Mouse (Mus musculus): ENCODE results near the gene Stt3b. TPM values are rescaled to one million over a fixed set of nuclear protein-coding genes. Genes with fewer than 3 reads are reported as not detected.

Gene Stt3b
- polyA plus RNA-seq, 1 experiment from 2014 or later, result 132 TPM

DNA sequence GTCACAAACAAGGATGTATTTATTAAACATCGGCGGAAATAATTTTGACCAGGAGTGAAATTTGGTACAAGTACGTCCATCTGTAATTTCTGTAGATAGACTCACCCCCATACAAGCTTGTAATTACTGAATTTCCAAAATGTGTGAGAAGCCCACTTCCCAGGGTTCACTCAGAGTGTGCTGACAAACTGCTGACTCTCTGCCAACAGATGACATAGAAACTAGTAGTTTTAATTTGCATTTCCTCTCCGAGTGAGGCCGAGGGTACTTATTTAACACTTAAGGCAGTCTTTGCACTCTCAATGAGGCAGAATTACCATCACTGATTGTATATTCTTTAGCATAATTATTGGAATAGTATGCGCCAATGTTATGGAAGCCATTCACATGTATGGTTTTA, 12.2 kb upstream of the Stt3b start:
- H3K9ac ChIP-seq (ENCODE audit: low read length), result no peak overlapping the region
- H3K4me3 ChIP-seq (ENCODE audit: low read depth, low read length), result no peak overlapping the region
- no peaks in the 10 kb centered on the region for H3K4me1 ChIP-seq (ENCODE audit: control insufficient read depth, insufficient read depth, low read length)
- no peaks in the 10 kb centered on the region for H3K36me3 ChIP-seq (ENCODE audit: control insufficient read depth, insufficient read depth, low read length)
- ATAC-seq (ENCODE audit: insufficient read depth, low FRiP score, low TSS enrichment) (no peak), DNase-seq (ENCODE audit: low spot score) (no peak)
- H3K27me3 ChIP-seq (ENCODE audit: control insufficient read depth, insufficient read depth, low read length), result no peaks in the 10 kb centered on the region
- no peaks in the 10 kb centered on the region for H3K9me3 ChIP-seq (ENCODE audit: control insufficient read depth, low read length)
- no peak overlapping the region for H3K4me2 ChIP-seq (ENCODE audit: low read depth)
- 91% methylated on average over 6 of the region's 6 CpGs for WGBS
- no peak overlapping the region for H3K27ac ChIP-seq (ENCODE audit: low read depth, low read length)

DNA sequence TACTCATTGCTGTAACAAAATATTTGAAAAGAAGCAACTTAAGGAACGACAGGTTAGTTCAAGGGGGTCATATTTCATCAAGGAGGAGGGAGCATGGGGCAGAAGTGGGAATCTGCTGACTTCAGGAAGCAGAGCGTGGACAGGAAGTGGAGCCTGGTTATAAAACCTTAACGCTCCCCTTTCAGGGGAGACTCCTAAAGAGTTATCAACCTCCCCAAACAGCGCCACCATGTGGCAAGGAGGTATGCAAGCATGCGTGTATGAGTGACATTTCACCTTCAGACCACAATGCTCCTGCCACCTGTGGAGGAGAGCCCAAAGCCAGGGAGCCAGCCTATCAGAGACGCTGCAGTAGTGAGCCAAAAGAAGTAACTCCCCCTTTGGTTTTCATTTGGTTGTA, 10.8 kb upstream of the Stt3b start:
- no peak overlapping the region for H3K27ac ChIP-seq (ENCODE audit: low read depth, low read length)
- H3K27me3 ChIP-seq (ENCODE audit: control insufficient read depth, insufficient read depth, low read length), result no peaks in the 10 kb centered on the region
- WGBS, result 83% methylated on average over 6 of the region's 6 CpGs
- H3K36me3 ChIP-seq (ENCODE audit: control insufficient read depth, insufficient read depth, low read length), result no peaks in the 10 kb centered on the region
- H3K4me1 ChIP-seq (ENCODE audit: control insufficient read depth, insufficient read depth, low read length), result no peaks in the 10 kb centered on the region
- no peak overlapping the region for H3K4me2 ChIP-seq (ENCODE audit: low read depth)
- H3K4me3 ChIP-seq (ENCODE audit: low read depth, low read length), result no peak overlapping the region
- H3K9me3 ChIP-seq (ENCODE audit: control insufficient read depth, low read length), result no peaks in the 10 kb centered on the region
- ATAC-seq (ENCODE audit: insufficient read depth, low FRiP score, low TSS enrichment), result no peak
- H3K9ac ChIP-seq (ENCODE audit: low read length), result no peak overlapping the region
- no peak for DNase-seq (ENCODE audit: low spot score)

GRCm38 (mm10) chr9:115320156-115320555, 9.9 kb upstream of the Stt3b start:
- ATAC-seq (ENCODE audit: insufficient read depth, low FRiP score, low TSS enrichment) (no peak), DNase-seq (ENCODE audit: low spot score) (no peak)
- no peaks in the 10 kb centered on the region for H3K9me3 ChIP-seq (ENCODE audit: control insufficient read depth, low read length)
- no peak overlapping the region for H3K27ac ChIP-seq (ENCODE audit: low read depth, low read length)
- H3K4me1 ChIP-seq (ENCODE audit: control insufficient read depth, insufficient read depth, low read length), result no peaks in the 10 kb centered on the region
- WGBS, result 86% methylated on average over 4 of the region's 4 CpGs
- H3K27me3 ChIP-seq (ENCODE audit: control insufficient read depth, insufficient read depth, low read length), result no peaks in the 10 kb centered on the region
- H3K4me2 ChIP-seq (ENCODE audit: low read depth), result no peak overlapping the region
- H3K9ac ChIP-seq (ENCODE audit: low read length), result no peak overlapping the region
- H3K36me3 ChIP-seq (ENCODE audit: control insufficient read depth, insufficient read depth, low read length), result no peaks in the 10 kb centered on the region
- no peak overlapping the region for H3K4me3 ChIP-seq (ENCODE audit: low read depth, low read length)

GRCm38 (mm10) chr9:115318621-115319375, 8.6 kb upstream of the Stt3b start:
- H3K4me3 ChIP-seq (ENCODE audit: low read depth, low read length), result no peak overlapping the region
- DNase-seq (ENCODE audit: low spot score), result no peak
- no peak overlapping the region for H3K9ac ChIP-seq (ENCODE audit: low read length)
- no peaks in the 10 kb centered on the region for H3K9me3 ChIP-seq (ENCODE audit: control insufficient read depth, low read length)
- ATAC-seq (ENCODE audit: insufficient read depth, low FRiP score, low TSS enrichment), result no peak
- WGBS, result 80% methylated on average over 6 of the region's 6 CpGs
- no peaks in the 10 kb centered on the region for H3K4me1 ChIP-seq (ENCODE audit: control insufficient read depth, insufficient read depth, low read length)
- H3K4me2 ChIP-seq (ENCODE audit: low read depth), result no peak overlapping the region
- no peaks in the 10 kb centered on the region for H3K27me3 ChIP-seq (ENCODE audit: control insufficient read depth, insufficient read depth, low read length)
- no peak overlapping the region for H3K27ac ChIP-seq (ENCODE audit: low read depth, low read length)
- no peaks in the 10 kb centered on the region for H3K36me3 ChIP-seq (ENCODE audit: control insufficient read depth, insufficient read depth, low read length)

DNA sequence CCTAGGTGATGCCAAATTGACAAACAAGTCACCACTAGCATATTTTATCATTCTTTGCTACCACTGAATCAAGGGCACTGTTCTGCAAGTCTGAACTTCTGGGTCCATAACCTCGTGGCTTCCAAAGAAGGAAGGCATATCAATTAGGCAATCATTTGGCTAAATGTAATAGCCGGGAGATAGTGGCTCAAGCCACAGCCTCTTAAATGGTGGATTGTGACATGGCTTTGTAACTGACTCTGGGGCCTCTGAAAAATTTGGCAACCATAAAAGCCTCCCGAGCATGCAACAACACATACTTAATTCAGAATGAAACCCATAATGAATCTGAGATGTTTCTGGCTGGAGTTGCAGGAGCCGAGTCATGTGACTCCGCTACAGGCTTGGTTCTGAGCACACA, 6.8 kb upstream of the Stt3b start:
- ATAC-seq (ENCODE audit: insufficient read depth, low FRiP score, low TSS enrichment), result no peak
- Histone ChIP-seq H3K9me3 (ENCODE audit: control insufficient read depth, low read length) (no peaks in the 10 kb centered on the region), H3K4me3 (ENCODE audit: low read depth, low read length) (no peak overlapping the region), H3K4me2 (ENCODE audit: low read depth) (no peak overlapping the region), H3K9ac (ENCODE audit: low read length) (no peak overlapping the region), H3K27ac (ENCODE audit: low read depth, low read length) (no peak overlapping the region), H3K27me3 (ENCODE audit: control insufficient read depth, insufficient read depth, low read length) (no peaks in the 10 kb centered on the region), H3K36me3 (ENCODE audit: control insufficient read depth, insufficient read depth, low read length) (no peaks in the 10 kb centered on the region), H3K4me1 (ENCODE audit: control insufficient read depth, insufficient read depth, low read length) (no peaks in the 10 kb centered on the region)
- DNase-seq (ENCODE audit: low spot score), result no peak
- 91% methylated on average over 5 of the region's 5 CpGs for WGBS

GRCm38 (mm10) chr9:115314556-115314955, 4.3 kb upstream of the Stt3b start:
- H3K4me3 ChIP-seq (ENCODE audit: low read depth, low read length), result no peak overlapping the region
- ATAC-seq (ENCODE audit: insufficient read depth, low FRiP score, low TSS enrichment) (no peak), DNase-seq (ENCODE audit: low spot score) (peak; percentile 52)
- WGBS, result 10% methylated on average over 10 of the region's 10 CpGs
- no peaks in the 10 kb centered on the region for H3K27me3 ChIP-seq (ENCODE audit: control insufficient read depth, insufficient read depth, low read length)
- no peak overlapping the region for H3K27ac ChIP-seq (ENCODE audit: low read depth, low read length)
- H3K9ac ChIP-seq (ENCODE audit: low read length), result peak overlapping the region; percentile 20; the same call in 1 of the 2 replicates
- no peaks in the 10 kb centered on the region for H3K36me3 ChIP-seq (ENCODE audit: control insufficient read depth, insufficient read depth, low read length)
- peak overlapping the region; percentile 29; the same call in 1 of the 2 replicates for H3K4me2 ChIP-seq (ENCODE audit: low read depth)
- peaks cover 2% of the 10 kb centered on the region; the same call in 1 of the 2 replicates for H3K4me1 ChIP-seq (ENCODE audit: control insufficient read depth, insufficient read depth, low read length)
- no peaks in the 10 kb centered on the region for H3K9me3 ChIP-seq (ENCODE audit: control insufficient read depth, low read length)

DNA sequence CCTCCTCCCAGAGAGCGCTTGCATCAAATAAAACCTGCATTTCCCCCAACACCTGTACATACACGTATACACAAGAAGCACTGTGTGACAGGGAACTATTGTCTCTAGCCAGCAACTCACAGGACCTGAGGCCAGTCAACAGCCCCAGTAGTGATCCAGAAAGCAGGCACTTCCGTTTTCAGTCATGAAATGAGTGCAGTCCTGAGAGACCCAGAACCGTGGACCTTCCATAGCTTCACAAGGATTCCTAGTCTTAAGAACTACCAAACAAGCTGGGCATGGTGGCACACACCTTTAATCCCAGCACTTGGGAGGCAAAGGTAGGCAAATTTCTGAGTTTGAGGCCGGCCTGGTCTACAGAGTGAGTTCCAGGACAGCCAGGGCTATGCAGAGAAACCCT, 3.6 kb upstream of the Stt3b start:
- H3K27ac ChIP-seq (ENCODE audit: low read depth, low read length), result no peak overlapping the region
- H3K9ac ChIP-seq (ENCODE audit: low read length), result no peak overlapping the region
- no peaks in the 10 kb centered on the region for H3K27me3 ChIP-seq (ENCODE audit: control insufficient read depth, insufficient read depth, low read length)
- no peaks in the 10 kb centered on the region for H3K9me3 ChIP-seq (ENCODE audit: control insufficient read depth, low read length)
- peaks cover 2% of the 10 kb centered on the region; the same call in 1 of the 2 replicates for H3K4me1 ChIP-seq (ENCODE audit: control insufficient read depth, insufficient read depth, low read length)
- H3K4me2 ChIP-seq (ENCODE audit: low read depth), result no peak overlapping the region
- no peak overlapping the region for H3K4me3 ChIP-seq (ENCODE audit: low read depth, low read length)
- WGBS, result 87% methylated on average over 5 of the region's 5 CpGs
- H3K36me3 ChIP-seq (ENCODE audit: control insufficient read depth, insufficient read depth, low read length), result no peaks in the 10 kb centered on the region
- ATAC-seq (ENCODE audit: insufficient read depth, low FRiP score, low TSS enrichment) (no peak), DNase-seq (ENCODE audit: low spot score) (no peak)

DNA sequence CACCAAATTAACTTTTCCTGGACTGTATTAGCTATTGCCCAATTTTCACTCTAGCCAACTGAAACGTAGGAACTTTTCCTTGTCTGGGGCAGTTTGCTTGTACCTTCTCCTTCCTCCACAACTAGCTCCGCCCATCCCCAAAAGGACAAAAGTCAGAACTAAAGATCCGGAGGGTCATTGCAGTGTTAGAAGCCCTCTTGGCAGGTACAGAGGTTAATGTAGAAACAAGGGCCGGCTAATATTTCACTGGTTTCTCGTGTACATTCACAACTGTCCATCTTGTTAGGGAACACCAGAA, 951 bp upstream of the Stt3b start:
- H3K9ac ChIP-seq (ENCODE audit: low read length), result peak overlapping the region; percentile 98
- H3K27ac ChIP-seq (ENCODE audit: low read depth, low read length), result peak overlapping the region; percentile 97; the same call in 1 of the 2 replicates
- no peaks in the 10 kb centered on the region for H3K27me3 ChIP-seq (ENCODE audit: control insufficient read depth, insufficient read depth, low read length)
- ATAC-seq (ENCODE audit: insufficient read depth, low FRiP score, low TSS enrichment) (no peak), DNase-seq (ENCODE audit: low spot score) (peak; percentile 39)
- no peaks in the 10 kb centered on the region for H3K9me3 ChIP-seq (ENCODE audit: control insufficient read depth, low read length)
- H3K4me1 ChIP-seq (ENCODE audit: control insufficient read depth, insufficient read depth, low read length), result peaks cover 18% of the 10 kb centered on the region
- H3K4me3 ChIP-seq (ENCODE audit: low read depth, low read length), result peak overlapping the region; percentile 98
- H3K36me3 ChIP-seq (ENCODE audit: control insufficient read depth, insufficient read depth, low read length), result no peaks in the 10 kb centered on the region
- 14% methylated on average over 5 of the region's 5 CpGs for WGBS
- H3K4me2 ChIP-seq (ENCODE audit: low read depth), result peak overlapping the region; percentile 46

- Histone ChIP-seq H3K9me3 (ENCODE audit: control insufficient read depth, low read length) (no peaks in the 10 kb centered on the region), H3K4me2 (ENCODE audit: low read depth) (peak overlapping the region; percentile 73), H3K4me3 (ENCODE audit: low read depth, low read length) (peak overlapping the region; percentile 98), H3K27ac (ENCODE audit: low read depth, low read length) (peak overlapping the region; percentile 97), H3K4me1 (ENCODE audit: control insufficient read depth, insufficient read depth, low read length) (peaks cover 23% of the 10 kb centered on the region), H3K27me3 (ENCODE audit: control insufficient read depth, insufficient read depth, low read length) (no peaks in the 10 kb centered on the region), H3K9ac (ENCODE audit: low read length) (peak overlapping the region; percentile 98), H3K36me3 (ENCODE audit: control insufficient read depth, insufficient read depth, low read length) (no peaks in the 10 kb centered on the region)
- ATAC-seq (ENCODE audit: insufficient read depth, low FRiP score, low TSS enrichment) (no peak; the same call in 1 of the 2 replicates), DNase-seq (ENCODE audit: low spot score) (no peak)
- under 1% methylated on average over 30 of the region's 42 CpGs for WGBS
These were observed 260 bp downstream of the Stt3b start for GRCm38 (mm10) chr9:115309977-115310345.

All from neural tube, embryonic 11.5 days (tissue).